Mouse (Mus musculus) megakaryocyte-erythroid progenitor cell, adult 5-6 weeks (primary cell): ENCODE measurements around the gene Lpar6. TPM values are rescaled to one million over a fixed set of nuclear protein-coding genes. Genes with fewer than 3 reads are reported as not detected.

ENCODE experiments used
- ATAC-seq: replicated peaks from 2 replicates; pipeline ENCODE4 v1.8.0; 2016; ENCODE audit warnings: mild to moderate bottlenecking, inconsistent platforms; ENCODE audit not compliant: severe bottlenecking, poor library complexity, low FRiP score, low TSS enrichment
- total RNA-seq, 2 experiments: library from RNA; stranded (forward) in 1 of 2; stranded (reverse) in 1 of 2; fragments of 200-1000, 215-1000 nt in 1 of 2; fragments of >200 nt in 1 of 2; fragmentation: Nextera tagmentation in 1 of 2; gene quantifications; 2 replicates each; pipeline ENCODE4 v1.2.3; 2014 to 2017

The Lpar6 gene
- total RNA-seq, 2 experiments from 2014 or later = 0.76 to 0.94 TPM

DNA sequence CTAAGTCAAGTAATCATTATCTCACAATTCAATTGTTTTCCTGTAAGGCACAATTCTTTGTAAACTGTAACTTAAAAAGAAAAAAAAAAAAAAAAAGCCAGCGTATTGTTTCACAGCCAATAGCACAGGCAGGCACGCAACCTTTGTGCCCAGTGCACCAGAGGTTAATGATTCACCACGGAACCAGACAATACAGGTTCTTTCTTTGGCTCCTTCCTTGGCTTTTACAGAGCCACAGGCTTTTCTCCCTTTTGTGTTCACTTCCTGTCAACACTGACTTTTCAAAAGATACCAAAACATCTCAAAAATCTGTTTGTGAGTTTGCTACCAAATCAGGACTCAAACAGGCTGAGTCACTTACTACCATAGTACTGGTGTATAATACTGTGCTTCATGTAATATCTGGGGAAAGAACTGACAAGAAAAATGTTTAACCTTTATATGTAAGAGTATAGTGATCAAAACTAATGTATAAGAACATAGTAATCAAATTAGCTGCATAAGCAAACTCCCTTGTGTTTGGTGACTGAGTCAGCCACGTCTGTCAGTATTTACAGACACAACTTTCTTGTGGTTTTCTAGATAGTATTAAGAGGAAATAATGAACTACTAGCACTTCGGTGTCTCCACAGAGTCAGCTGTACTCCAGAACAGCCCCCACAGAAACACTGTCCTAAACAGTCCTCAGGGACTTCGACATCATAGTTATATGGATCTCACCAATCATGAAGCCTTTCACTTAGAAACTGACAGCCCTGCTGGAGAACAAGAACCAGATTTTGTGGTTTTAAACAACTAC lies 16.0 kb downstream of the Lpar6 start:
- ATAC-seq = no peak

DNA sequence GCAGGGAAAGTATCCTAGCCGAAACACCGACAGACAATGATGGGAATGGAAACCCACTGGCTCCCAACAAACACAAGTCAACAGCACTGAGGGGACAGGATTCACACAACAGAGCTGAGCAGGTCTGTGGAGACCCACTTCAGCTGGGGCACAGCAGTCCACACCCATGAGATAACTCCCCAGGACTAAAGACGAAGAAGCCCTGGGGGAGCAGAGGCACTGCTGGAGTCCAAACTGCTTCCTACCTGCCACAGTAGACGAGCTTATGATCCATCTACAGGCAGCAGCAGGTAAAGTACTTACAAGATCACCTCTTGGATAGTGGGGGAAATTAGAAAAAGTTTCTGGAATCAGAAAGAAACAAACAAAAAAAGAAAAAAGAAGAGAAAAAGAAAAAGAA lies 16.7 kb downstream of the Lpar6 start:
- no peak for ATAC-seq

DNA sequence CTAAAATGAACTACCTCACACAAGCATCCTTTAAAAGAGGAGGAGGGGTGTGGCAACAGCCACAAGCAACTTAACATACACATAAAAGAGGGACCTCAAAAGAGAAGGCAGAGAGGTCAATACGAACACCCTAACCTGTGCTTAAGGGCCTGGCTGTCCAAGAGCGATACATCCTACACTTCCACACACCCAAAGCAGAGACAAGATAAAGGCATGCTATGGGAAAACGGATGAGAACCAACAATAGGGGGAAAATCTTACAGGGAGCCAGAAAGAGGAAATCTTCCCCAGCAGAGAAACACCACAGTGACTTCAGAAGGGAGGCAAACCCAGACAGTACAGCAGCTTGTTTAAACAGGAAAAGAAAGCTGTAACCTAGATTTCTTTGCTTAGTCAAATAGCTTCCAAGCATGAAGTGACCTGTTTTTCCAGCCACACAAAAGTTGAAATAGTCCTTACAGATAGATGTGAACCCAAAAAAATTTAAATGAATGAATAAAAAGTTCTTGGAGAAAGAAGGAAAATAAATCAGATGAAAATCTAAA lies 17.8 kb downstream of the Lpar6 start:
- ATAC-seq = no peak

GRCm38 (mm10) chr14:73257348-73257747 lies 19.7 kb downstream of the Lpar6 start:
- no peak for ATAC-seq

DNA sequence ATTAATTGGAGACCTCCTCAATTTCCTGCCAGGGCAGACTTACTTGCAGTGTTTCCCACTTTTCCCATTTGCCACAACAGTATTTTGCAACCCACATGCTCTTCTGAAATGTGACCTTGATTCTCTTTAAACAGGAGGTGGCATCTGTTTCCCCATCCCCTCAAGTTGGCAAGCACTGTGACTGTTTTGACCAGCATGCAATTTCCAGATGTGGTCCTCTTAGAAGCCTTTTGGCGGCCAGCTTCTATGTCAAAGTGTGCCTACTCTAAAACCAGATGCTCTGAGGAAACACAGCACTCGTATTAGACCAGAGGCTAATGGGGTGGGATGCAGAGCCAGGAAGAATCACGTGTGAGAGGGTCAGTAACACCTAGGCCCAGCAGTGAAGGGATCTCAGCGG lies 20.5 kb downstream of the Lpar6 start:
- no peak; the same call in 1 of the 2 replicates for ATAC-seq

GRCm38 (mm10) chr14:73262210-73262609 lies 24.5 kb downstream of the Lpar6 start:
- ATAC-seq = no peak

DNA sequence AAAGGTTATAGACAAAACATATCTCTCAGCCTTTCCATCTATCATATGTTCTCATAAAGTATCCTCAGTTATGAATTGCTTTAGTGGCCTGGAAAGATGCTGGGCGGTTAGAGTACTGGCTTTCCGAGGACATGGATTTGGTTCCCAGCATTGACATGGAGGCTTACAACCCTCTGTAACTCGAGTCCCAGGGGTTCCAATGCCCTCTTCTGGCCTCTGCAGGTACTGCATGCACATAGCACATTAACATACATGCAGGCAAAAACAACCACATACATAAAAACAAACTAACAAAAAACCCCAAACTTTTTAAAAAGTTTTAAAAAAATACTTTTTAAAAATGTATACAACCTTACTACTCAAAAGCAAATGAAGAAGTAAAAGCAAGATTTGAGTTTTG lies 28.5 kb downstream of the Lpar6 start:
- ATAC-seq = no peak

DNA sequence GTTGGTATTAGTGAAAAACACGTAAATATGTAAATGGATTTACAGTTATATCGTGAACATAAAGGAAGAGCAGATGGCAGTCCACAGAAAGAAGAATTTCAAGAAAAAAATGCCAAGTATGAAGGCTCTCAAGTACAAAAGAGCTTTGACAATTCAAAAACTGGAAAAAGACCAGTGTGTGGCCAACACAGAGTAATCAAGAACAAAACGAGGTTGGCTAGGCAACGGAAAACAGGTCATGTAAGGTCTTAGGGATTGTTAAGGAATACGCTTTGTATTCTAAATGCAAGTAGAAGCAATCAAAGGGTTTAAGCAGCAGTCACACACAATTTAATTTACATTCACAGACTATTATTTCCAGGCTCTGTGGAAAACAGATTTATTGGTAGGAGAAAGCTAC lies 34.1 kb downstream of the Lpar6 start:
- no peak for ATAC-seq

DNA sequence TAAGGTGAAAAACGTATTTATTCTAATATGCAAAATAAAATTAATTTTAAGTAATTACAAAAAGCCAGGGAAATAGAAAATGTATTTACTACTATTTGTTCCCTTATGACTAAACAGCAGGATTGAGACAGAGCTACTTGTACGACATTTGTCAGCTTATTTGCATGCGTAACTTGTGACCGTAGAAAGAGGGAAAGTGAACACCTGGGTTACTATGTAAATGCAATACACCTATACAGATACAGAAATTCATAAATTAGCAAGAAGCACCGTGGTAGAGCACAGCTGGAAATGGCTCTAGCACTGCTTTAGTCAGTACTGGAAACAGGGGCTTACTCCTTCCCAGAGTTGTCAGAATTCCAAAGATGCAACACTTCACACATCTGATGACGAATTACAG lies 41.4 kb downstream of the Lpar6 start:
- no peak for ATAC-seq

- no peak for ATAC-seq
These were observed 43.3 kb downstream of the Lpar6 start for GRCm38 (mm10) chr14:73280996-73281395.

DNA sequence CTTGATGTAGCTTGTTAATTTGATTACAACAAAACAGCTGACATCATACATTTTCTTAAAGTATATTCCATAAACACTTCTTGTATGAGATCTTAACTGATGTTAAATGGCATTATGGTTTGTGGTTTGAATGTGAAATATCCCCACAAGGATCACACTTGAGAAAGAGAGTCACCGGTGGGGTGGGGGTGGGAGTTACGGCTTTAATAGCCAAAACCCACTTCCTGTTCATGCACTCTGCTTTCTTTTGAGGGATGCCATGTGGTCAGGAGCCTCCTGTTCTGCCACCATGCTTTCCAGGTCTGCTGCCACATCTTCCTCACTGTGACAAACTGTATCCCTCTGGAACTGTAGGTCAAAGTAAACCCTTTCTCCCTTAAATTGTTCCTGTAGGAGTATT lies 52.2 kb downstream of the Lpar6 start:
- no peak for ATAC-seq

DNA sequence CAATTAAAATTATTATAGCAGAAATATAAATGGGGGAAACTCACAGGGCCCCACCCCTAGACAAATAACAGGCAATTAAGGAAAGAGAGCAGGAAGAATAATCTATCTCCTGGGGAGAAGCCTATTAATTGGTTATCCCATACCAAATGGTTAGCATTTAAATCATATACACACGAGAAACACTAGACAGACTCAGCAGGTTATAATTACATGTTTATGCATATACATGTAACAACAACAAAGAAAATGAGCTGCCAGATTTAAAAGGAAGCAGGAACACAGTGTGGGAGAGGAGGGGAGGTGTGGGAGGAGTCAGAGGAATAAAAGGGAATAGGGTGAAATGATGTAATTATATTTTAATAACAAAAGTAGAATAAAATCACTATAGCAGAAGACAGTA lies 54.7 kb downstream of the Lpar6 start:
- ATAC-seq = no peak

Other genes starting within 250 kb of the Lpar6 start
- 4.1 and 5.6 TPM in 2 replicates for gene Cysltr2, start 188.8 kb upstream of the Lpar6 start, total RNA-seq (2014; fragmentation: Nextera tagmentation)
- gene Cysltr2, start 188.8 kb upstream of the Lpar6 start, total RNA-seq (2017) = 5.8 and 8.6 TPM in 2 replicates
- 16.7 and 26.2 TPM in 2 replicates for gene Rcbtb2, start 114.9 kb upstream of the Lpar6 start, total RNA-seq (2014; fragmentation: Nextera tagmentation)
- 20.5 and 33.5 TPM in 2 replicates for gene Rcbtb2, start 114.9 kb upstream of the Lpar6 start, total RNA-seq (2017)
- 48.3 and 62.1 TPM in 2 replicates for gene Rb1, start 87.9 kb downstream of the Lpar6 start, total RNA-seq (2014; fragmentation: Nextera tagmentation)
- 28.6 and 29.6 TPM in 2 replicates for gene Rb1, start 87.9 kb downstream of the Lpar6 start, total RNA-seq (2017)
- 241 and 252 TPM in 2 replicates for gene Itm2b, start 147.4 kb downstream of the Lpar6 start, total RNA-seq (2014; fragmentation: Nextera tagmentation)
- gene Itm2b, start 147.4 kb downstream of the Lpar6 start, total RNA-seq (2017) = 431 and 507 TPM in 2 replicates